21 mouse cellular contexts compared by ENCODE assay signal in the genomic region with DNA sequence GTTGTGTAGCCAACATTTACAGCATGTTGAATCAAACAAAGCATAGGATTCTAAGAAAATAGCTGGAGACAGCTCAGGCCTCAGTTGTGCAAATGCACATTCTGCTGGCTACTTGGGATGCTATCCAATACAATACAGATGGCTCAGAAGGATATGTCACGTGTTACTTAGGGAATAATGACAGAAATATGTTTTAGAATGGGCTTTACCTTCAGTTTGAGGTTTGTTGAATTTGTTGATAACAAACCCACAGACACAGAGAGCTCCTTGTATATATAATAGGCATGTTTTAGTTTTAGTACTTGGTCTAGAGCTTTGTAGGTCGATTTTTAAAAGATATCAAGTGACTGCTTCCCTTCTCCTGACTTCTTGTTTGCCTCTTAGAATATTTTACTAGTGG.
"Had no signal": no experiment of that assay in that cellular context is flagged by ENCODE, and none has a peak within 500 bp of the region (broad histone marks: within the 10 kb centered on the region; RNA-seq: fewer than 3 reads in every experiment).

No protein-coding gene starts in this region.

- DNase-seq: kidney, adult 11 months; kidney, adult 9 months; kidney, postnatal 14 days; kidney, postnatal 4 days; left cerebral cortex, postnatal 4 days; lung, adult 2 months; lung, postnatal 14 days; lung, postnatal 4 days; right cerebral cortex, adult 18-20 months; right cerebral cortex, postnatal 14 days; right cerebral cortex, postnatal 4 days; thymus, postnatal 25 days had no signal

- H3K36me3 ChIP-seq: midbrain, embryonic 12.5 days; midbrain, embryonic 15.5 days; neural tube, embryonic 15.5 days had no signal

- H3K4me2 ChIP-seq: limb, embryonic 12.5 days; limb, embryonic 15.5 days; liver, embryonic 12.5 days; liver, embryonic 15.5 days; midbrain, embryonic 12.5 days; midbrain, embryonic 15.5 days; neural tube, embryonic 12.5 days; neural tube, embryonic 15.5 days had no signal

- H3K27me3 ChIP-seq: limb, embryonic 12.5 days; limb, embryonic 15.5 days; liver, embryonic 12.5 days; liver, embryonic 15.5 days; midbrain, embryonic 12.5 days; midbrain, embryonic 15.5 days; neural tube, embryonic 12.5 days; neural tube, embryonic 15.5 days had no signal

- H3K4me3 ChIP-seq: limb, embryonic 12.5 days; limb, embryonic 15.5 days; liver, embryonic 12.5 days; liver, embryonic 15.5 days; midbrain, embryonic 12.5 days; midbrain, embryonic 15.5 days; neural tube, embryonic 12.5 days; neural tube, embryonic 15.5 days had no signal

- H3K9ac ChIP-seq: limb, embryonic 12.5 days; limb, embryonic 15.5 days; liver, embryonic 12.5 days; liver, embryonic 15.5 days; midbrain, embryonic 12.5 days; midbrain, embryonic 15.5 days; neural tube, embryonic 12.5 days; neural tube, embryonic 15.5 days had no signal

- H3K9me3 ChIP-seq: limb, embryonic 12.5 days; limb, embryonic 15.5 days; liver, embryonic 12.5 days; liver, embryonic 15.5 days; midbrain, embryonic 12.5 days; midbrain, embryonic 15.5 days; neural tube, embryonic 12.5 days; neural tube, embryonic 15.5 days had no signal

- H3K27ac ChIP-seq: limb, embryonic 12.5 days; limb, embryonic 15.5 days; liver, embryonic 12.5 days; liver, embryonic 15.5 days; midbrain, embryonic 12.5 days; midbrain, embryonic 15.5 days; neural tube, embryonic 12.5 days; neural tube, embryonic 15.5 days; stomach, postnatal 0 days had no signal

- ATAC-seq: liver, embryonic 12.5 days; midbrain, embryonic 15.5 days had no signal
